Mouse (Mus musculus) gastrocnemius, postnatal 36 days (tissue): ENCODE results near the gene Arhgap15. TPM values are rescaled to one million over a fixed set of nuclear protein-coding genes. Genes with fewer than 3 reads are reported as not detected.

Source experiments
- DNase-seq, 2 experiments: peaks; one replicate each; pipeline ENCODE4 v3.0.0; 2022
- intact Hi-C: fragments of 180-260 bp; cut with DNase I; formaldehyde crosslinking; loops from one replicate; pipeline ENCODE4 v1.15.1; 2025
- total RNA-seq, 2 experiments: library from RNA; stranded (reverse); gene quantifications; 2 replicates each; pipeline ENCODE4 v1.2.3; 2021

Arhgap15 gene
- total RNA-seq, 2 experiments from 2014 or later: 0.79 to 0.81 TPM

DNA sequence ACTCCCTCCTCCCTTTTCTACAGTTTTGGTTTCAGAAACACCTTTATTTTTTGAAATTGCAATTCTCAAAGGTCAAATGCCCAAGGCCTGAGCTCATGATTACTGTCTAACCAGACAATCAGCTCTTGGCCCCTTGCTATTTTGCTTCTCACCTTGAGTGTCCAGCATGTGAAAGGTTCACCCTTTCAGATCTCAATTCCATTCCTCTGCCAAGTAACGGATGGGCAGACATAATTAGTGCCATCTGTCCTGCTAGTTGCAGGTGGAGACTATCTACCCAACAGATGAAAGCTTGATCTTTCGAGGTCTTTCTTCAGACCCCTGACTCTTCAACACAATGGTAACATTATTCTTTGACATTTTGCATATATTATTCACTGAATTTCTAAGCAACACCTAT is 509.3 kb downstream of the Arhgap15 start:
- intact Hi-C loops: no loop called here
- DNase-seq: no peak

DNA sequence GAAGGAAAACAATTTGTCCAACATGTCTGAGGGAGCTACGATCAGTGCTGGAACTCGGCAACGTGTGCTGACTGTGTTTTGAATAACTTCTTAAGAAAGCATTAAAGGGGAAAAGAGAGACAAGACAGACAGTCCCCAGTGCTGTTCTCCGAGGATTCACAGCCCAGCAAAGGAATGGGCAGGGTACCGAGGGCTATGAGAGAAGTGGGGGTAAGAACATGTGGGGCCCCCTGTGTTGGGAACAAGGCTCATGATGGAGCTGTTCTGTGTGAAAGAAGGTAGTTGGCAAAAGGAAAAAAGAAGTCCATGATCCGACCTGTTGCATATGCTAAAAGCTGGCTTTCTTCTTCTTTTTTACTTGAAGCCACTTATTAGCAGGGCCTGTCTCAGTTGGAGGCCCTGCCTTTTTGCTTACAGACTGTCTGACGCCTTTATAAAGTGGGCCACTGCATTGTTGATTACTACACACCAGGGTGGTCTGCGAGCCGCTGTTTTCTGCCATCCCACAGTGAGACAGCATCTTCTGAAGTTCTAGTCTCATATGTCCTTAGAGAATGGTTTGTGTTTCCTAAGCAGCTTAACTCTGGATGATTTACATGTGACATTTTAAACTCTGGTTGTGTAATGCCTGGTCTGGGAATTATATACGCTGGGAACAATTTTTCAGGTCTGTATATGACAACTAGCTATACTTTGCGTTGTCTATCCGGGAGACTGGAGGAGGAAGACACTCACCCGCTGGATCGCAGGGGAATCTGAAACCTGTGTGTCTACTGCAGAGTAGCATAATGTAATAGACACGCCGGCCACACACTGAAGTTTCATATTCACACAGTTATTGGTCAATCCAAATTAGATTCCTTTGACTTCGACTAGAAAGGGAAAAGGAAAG is 523.1 kb downstream of the Arhgap15 start:
- intact Hi-C loops: no loop called here

DNA sequence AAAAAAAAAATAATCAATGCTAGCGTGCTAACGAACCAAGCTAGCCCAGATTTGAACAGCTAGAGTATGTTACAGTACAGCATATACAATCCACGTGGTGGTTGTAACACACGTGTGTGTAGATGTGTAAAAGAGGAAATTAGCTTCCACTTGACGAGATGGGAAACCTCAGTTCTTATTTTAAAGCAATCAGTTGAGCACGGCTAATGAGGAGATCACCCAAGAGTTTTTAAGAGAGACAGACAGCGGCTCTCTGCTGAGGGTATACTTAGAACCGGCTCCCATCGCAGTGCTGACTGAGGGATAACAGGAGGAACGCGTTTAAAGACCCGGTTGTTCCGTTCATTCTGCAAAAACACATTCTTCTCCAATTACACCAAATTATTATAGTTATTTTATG is 524.0 kb downstream of the Arhgap15 start:
- DNase-seq: no peak
- intact Hi-C loops: no loop called here

More for the DNA sequence above, 523.1 kb downstream of the Arhgap15 start:
- no peak for DNase-seq

DNA sequence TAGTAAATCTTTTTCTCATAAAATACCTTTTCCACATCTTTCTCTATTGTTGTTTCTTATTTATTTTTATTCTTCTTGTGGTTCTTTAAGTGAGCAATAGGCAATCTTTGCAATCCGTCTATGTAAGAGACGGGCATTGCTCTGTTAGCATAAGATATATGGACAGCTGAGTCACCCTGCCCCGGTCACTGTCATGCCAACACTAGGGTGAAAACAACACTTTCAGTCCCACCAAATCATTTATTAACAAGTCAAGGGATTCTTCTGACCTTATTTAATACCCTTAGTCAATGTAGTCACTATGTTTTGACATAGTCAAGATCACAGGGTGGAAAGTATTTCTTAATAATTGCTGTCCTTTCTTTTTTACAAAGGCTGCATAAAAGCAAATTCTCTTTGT is 525.8 kb downstream of the Arhgap15 start:
- no peak for DNase-seq
- intact Hi-C loops: no loop called here

DNA sequence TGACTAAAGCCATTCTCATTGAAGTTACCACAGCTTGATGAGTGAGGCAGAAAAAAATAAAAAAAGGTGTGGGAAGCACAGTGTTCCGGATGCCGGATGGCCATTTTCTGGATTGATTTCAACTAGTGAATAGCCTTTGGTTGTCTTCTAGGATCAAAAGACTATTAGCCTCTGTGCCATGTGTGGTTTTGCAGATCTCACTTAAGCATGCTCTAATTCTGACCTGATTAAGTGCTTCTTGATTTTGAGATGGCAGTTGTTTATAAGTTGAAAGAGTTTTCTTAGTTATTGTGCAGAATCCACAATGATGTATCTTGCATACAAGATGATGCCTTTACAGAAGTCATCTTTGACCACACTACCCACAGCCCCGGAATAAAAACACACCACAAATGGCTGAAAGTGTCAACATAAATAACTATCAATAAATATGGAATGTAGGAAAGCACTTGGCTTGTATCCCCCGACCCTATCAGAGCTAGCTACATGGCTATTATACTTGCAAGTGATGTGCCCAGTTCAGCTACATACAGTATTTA is 537.6 kb downstream of the Arhgap15 start:
- intact Hi-C loops: no loop called here

DNA sequence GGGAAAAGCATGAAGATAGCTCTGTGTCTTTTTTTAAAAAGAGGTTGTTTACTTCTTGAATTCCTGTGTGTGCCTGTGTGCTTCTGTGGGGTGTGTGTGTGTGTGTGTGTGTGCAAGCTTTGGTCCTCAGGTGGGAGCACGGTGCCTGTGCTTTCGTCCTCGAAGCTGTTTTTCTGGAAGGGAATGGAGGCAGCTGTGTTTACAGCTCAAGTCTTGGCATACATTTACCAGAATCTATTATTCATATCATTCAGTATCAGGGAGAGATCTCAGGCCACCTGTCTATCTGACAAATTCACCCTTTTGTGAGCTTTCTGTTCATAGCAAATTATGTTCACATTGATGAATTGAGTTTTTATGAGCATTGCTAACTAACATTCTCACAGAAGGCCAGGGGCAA is 550.5 kb downstream of the Arhgap15 start:
- no peak for DNase-seq
- intact Hi-C loops: no loop called here

More for the DNA sequence above, 537.6 kb downstream of the Arhgap15 start:
- no peak for DNase-seq

DNA sequence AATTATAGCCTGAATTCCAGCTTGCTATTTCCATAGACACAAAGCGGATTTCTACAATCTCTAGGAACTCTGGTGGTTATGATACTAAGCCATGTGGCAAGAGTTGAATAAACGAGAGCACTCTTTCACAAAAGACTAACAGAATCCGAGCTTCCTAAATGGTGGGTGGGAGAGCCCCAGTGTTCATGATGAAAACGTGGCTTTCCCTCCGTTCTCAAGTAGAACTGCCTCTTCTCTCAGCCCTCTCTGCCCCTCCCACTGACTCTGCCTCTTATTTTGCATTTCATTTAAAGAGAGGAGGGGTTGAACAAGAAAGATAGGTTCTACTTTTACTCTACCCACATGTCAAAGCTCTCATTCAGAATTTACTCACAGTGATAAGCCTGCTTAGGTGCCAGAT is 551.3 kb downstream of the Arhgap15 start:
- intact Hi-C loops: no loop called here
- no peak for DNase-seq

DNA sequence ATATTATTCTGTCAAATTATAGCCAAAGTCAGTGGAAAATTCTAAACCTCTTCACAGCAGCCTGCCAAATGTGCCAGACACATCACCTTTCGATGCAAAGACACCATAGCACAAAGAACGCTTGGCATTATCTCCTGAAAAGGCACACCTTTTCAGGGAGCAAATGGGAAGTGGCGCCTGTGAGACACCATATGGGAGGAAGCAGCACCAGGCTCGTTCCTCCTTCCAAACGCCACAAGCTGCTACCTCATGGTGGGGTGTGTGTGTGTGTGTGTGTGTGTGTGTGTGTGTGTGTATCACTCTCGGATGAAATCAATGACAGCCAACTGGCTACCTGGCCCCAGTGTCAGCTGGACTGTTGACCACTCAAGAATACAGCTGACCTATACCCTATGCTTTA is 551.8 kb downstream of the Arhgap15 start:
- intact Hi-C loops: no loop called here
- DNase-seq: no peak

DNA sequence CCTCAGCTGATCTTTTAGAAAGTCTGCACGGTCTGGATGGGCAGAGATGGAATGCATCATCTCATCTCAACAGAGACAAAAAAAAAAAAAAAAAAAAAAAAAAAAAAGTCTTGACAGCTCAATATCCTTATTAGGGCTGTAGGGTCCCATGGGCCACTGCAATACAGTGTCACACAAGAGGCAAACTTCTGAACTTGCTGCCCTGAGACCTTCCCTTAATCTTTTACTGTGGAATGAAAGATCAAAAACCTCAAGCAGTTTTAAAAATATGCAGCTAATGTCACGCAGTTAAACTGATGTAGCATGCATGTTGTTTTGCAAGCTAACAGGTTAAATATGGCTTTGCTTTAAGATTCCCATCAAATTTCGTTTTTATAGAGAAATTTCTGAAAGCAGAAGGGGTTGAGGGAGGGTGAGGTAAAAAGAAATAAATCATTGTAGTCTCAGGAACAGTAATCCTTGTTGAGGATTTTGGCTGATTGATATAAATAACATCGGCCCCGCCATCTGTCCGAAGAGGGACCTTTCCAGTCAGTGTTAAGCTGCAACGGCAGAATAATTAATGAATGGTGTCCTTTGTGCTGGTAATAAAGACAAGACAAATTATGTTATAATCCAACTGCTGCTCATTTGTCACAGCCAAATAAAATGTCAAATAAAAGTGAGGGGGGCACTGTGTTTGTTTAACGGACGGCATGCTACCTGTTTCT is 555.8 kb downstream of the Arhgap15 start:
- no peak for DNase-seq
- intact Hi-C loops: no loop called here

DNA sequence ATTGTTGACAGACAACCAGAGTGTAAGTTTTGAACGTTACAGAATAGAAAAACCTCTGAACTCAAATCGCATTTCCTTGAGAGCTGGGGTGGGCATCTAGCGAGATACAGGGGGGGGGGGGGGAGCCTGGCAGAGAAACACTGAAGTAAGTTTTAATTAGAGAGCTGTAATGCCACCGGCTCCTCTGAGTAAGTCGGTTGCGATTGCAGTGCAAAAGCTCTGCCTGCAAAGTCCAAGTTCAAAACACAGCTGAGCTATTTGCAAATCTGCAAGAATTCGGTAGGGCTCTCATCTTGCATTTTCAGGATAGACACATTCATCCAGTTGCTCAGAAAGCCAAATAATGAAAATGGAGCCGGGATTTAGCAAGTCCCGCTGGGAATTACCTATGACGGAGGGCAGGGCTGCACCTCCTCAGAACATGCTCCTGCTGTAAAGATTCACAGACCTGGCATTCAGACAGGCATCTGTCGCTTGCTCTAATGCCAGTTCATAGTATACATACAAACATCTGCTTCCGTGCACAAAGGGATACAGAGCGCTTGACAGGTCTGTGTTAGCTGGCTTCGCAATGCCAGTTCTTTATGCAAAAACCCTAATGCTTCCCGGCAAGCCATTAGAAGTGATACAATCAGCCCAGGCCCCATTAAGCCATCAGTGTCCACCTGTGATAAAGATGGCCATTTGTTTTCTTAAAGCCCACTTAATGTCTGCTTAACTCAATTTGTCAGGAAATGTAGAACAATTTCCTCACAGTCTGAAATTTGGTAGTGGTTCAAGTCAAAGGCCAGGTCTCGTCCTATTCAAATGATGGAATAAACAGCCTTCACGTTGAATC is 556.6 kb downstream of the Arhgap15 start:
- DNase-seq: no peak
- intact Hi-C loops: no loop called here

DNA sequence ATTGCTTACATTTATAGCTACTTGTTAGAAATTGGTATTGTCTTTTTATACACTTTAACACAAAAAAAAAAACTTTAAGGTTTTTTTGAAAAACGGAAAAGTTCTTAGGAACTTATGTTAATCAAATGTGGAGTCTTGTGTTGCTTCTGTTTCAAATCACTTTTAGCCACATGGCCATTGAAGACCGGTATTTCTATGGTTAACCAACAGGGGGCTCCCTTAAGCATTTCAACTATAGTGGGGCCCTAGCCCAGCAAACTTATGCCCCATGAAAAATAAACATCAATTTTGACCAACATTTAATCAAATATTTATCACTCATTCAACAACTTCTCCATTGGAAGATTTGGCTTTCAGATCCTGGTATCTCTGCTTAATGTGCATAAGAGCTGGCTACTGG is 557.5 kb downstream of the Arhgap15 start:
- intact Hi-C loops: no loop called here
- DNase-seq: no peak

DNA sequence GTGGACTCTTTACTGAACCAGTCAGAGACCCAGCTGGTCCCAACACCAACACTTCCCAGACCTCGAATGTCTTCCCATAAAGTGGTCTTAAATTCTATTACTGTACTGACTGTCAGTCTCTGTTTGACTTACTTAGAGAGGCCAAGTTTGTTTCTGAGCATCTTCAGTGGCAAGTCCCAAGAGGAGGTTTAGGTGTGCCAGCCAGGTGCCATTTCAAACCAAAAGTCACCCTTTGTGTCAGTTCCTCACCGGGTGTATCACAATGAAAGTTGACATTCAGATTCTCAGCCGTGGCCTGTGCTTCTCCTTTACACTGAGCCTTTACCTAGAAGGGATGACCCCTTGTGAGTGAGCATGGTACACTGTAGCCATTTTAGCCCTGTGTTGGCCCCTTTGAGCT is 560.5 kb downstream of the Arhgap15 start:
- no peak for DNase-seq
- intact Hi-C loops: no loop called here

DNA sequence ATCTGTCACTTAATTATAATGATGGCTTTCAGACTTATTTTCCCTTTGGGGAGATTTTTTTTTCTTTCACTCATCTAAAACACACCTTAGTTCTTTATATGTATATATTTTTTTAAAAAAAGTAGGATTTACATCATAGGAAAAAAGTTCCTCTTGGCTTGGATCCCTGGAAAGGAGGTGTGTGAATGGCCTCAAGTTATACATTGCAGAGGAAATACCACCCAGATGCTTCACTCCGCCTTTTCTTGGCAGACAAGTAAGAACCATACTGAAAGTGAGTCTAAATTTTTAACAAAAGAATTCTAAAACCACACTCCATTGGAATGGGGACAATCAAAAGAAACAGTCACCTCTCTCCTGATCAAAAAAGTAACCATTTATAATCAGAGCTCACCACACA is 560.9 kb downstream of the Arhgap15 start:
- no peak for DNase-seq
- intact Hi-C loops: no loop called here

DNA sequence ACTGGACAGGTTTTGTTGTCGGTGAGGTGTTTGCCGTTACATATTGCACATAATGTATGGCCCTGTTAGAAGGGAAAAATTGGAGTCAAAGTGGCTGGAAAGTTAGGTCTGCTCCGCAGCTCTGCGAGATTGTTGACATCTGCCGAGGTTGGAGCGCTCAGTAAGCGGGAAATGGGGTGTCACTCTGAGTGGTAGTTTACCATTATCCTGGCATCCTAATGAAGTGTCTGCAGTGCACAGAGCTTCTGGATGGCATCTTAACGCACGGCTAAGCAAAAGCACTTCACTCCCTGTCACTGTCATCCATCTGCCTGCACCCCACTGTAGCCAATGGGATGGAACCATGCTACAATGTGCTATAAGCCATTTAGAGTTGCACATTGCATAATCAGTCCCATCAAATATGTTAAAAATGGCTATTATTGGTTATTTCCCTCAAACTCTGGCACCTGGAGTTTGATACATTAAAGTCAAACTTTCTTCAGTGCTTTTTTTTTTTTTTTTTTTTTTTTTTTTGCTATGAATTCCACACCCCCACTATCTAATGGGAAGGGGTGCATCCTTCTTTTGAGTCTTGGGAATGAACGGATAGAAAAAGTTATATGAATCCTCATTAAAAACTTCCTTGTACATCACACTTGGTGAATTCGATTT is 561.6 kb downstream of the Arhgap15 start:
- intact Hi-C loops: no loop called here
- no peak for DNase-seq

DNA sequence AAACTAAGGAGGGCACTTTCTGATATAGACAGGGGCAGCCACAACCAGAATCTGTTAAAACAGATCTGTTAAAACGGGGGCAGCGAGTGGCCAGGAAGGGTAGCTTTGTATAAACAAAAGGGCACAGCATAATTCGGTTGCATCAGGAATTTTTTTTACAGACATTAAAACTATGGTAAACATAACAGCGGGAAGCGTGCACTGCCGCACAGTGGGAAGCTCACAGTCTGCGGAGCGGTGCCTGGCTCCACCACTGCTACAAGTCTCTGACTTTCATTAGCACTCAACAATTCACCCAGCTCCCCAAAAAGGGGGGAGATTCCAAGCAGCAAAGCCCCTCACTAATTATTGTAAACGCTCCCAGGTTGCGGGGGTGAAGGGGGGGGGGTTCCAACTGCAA is 562.6 kb downstream of the Arhgap15 start:
- intact Hi-C loops: no loop called here
- no peak for DNase-seq

DNA sequence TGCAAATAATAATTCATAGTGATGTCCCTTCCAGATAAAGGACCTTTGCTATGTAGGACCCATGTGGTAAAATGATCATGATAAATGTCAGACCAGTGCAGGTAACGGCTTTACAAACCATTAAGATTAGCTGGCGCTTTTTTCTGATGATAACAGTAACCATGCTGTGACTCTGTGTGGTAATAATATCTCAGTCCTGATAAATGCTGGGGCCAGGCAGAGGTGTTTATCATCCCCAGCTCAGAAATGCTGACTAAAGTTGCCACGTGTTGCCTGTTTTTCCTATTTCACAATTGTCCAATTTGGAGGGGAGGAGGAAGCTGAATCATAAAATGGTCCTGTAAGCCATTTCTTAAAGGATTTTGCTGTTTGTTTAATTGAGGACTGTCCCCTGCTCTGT is 564.9 kb downstream of the Arhgap15 start:
- DNase-seq: no peak
- intact Hi-C loops: no loop called here

DNA sequence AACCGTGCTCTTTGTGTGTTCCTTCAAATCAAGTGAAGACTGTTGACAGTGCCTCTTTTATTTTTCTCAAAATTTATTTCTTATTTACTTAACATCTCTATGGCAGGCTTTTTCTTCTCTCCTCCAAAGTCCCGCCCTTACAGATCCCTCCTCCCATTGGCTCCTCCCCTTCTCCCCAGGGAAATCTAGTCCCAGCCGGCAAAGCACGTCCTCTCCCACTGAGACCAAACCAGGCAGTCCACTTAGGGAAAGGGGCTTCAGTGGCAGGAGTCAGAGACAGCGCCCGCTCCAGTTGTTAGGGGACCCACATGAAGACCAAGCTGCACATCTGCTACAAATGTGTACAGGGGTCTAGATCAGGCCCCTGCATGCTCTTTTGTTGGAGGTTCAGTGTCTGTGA is 569.8 kb downstream of the Arhgap15 start:
- DNase-seq: no peak
- intact Hi-C loops: no loop called here

DNA sequence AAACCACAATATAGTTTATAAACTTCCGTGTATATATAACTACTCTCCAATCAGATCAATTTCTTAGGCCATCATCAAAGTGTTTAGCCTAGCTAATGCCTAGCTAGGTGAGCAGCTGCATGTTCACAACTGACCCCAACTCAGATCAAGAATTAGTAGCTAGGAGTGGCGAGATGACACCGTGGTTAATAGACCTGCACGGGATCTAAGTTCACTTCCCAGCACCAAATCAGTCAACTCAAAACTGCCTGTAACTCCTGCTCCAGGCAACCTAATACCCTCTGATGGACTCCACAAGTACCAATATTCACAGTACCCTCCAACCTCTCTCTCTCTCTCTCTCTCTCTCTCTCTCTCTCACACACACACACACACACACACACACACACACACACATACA is 570.9 kb downstream of the Arhgap15 start:
- intact Hi-C loops: no loop called here
- DNase-seq: no peak

DNA sequence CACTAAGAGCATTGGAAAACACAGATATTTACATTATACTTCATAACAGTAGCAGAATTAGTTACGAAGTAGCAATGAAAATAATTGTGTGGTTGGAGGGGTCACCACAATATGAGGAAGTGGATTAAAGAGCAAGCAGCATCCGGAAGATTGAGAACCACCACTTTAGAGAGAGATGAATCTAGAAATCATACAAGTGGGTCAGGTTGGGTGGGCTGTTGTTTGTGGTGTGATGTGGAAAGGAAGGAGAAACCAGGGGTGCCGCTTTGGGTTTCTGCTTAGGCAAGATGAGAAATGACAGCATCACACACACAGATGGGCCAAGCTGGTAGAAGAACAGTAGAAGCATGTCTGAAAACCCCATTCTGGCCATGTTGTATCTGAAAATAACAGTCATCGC is 575.2 kb downstream of the Arhgap15 start:
- intact Hi-C loops: no loop called here
- no peak for DNase-seq

DNA sequence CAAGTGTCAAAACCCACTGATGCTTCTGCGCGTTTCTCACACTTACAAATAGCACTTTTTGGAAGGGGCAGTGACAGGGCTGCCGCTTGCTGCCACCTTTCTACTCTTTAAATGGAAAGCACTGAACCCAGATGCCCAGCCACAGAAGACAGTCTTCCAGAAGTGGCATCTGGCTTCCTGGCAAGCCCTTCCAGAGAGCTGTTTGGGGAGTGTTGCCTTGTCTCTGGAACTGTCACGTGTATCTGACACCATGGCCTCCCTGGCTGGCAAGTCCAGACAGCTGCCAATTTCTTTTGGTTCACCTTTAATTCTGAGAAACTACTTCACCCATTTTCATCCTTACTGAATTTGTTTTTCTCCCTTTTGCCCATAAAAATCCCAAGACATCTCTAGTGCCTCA is 584.7 kb downstream of the Arhgap15 start:
- intact Hi-C loops: no loop called here
- no peak for DNase-seq
